Mouse (Mus musculus): ENCODE results near the gene Tmem179b. TPM values are rescaled to one million over a fixed set of nuclear protein-coding genes. Genes with fewer than 3 reads are reported as not detected.
A peak's percentile ranks its signal among the peaks of the same experiment; 100 is the strongest.

Tmem179b gene
- total RNA-seq, 2 experiments from 2014 or later = 8.9 to 11.0 TPM

DNA sequence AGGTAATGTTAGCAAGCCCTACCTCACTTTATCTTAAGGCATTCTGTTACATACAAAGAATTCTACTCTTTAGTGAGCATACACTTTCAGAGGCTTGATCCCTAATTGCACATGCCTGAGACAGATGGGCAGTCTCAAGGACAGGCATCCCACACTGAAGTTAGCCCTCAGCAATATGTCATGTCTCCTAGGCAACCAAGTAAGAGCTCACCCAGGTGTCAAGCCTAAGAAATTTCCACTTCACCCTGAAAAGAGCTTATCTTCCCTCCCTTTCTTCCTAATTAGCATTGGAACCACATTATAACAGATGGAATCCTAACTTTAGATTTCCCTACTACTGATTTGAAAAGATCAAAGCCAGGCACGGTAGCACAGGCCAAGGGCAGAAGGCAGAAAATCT, 14.9 kb upstream of the Tmem179b start:
- peak; percentile 13 to 23 for DNase-seq (ENCODE audit: low spot score in 2 of 2)
- intact Hi-C loops (cut with DNase I) = no loop called here

DNA sequence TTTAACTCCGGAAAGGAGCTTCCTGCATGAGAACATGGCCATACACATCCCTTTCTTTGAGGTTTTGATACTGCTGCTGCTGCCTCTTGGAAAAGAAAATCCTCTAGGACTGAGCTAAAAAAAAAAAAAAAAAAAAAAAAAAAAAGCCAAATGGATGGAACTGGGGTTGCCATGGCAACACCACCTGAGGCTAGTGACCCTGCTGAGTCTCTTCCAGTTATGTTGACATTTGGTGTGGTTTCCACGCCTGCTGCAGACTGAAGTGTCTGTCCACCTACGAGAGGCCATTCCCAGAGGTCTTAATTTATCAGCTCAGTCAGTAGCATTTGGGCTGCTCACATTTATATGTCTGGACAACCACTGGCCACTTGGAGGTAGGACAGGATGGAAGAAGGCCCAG, 14.3 kb upstream of the Tmem179b start:
- intact Hi-C loops (cut with DNase I) = no loop called here
- no peak for DNase-seq (ENCODE audit: low spot score in 2 of 2)

DNA sequence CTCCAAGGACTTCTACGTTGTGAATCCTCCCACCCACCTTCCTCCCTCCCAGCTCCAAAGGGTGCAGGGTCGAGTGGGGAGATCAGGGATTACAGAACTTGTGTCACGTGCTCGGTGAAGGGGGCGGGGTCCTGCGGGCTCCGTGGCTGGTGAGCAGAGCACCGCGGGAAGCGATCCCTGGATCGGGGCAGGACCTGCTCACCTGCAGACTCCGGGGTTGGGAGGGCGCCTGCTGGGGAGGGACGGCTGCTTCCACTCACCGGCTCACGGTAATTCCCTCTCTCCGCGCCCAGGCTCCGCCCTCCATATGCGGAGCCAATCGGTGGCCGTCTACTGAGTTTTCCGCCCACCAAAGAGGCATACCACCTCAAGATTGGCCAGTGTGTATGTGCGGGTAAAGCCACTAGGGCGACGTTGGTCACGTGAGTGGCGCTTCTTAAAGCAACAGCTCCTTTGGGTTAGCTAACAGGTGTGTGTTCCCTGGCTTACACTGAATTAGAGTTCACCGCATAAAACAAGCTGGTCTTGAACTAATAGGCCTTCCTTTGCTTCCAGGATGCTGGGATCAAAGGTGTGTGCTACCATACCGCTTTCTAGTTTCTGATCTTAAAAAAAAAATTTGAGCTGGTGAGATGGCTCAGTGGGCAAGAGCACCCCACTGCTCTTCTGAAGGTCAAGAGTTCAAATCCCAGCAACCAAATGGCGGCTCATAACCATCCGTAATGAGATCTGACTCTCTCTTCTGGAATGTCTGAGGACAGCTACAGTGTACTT, 11.9 kb upstream of the Tmem179b start, which contains the start of gene Taf6l:
TSS of gene Taf6l (minus strand) at position 410 of the 774 bp plus-strand sequence.
- intact Hi-C loops (cut with DNase I) = no loop called here

DNA sequence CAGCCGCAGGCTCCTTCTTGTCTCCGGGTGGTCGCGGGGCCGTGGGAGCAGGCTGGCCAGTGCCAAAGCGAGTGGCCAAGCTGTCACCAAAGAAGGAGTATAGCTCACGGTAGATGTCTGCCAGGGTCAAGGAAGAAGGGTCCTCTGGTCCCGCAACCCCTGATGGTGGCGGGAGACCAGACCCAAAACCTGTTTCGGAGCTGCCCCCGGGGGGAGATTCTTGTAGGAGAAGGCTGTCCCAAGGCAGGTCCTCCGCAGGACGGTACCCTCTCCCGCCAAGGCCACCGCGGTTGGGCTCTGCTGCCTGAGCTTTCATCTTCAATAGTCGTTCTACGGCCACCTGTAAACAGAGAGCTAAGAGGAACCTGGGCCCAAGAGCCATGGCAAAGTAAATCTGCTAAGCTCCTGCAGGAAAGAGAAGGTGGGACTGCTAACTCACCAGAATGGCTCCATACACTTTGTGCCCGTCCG, 719 bp upstream of the Tmem179b start:
- intact Hi-C loops (cut with DNase I) = loop anchor here (5.0 kb wide), 1 partner anchor 47 kb away; the partner anchor contains the start of gene Hnrnpul2
- peak in 1 of 2 experiments; percentile 24 for DNase-seq (ENCODE audit: low spot score in 2 of 2)

More for the DNA sequence above, 11.9 kb upstream of the Tmem179b start, which contains the start of gene Taf6l:
- DNase-seq (ENCODE audit: low spot score in 2 of 2) = peak; percentile 89 to 90

DNA sequence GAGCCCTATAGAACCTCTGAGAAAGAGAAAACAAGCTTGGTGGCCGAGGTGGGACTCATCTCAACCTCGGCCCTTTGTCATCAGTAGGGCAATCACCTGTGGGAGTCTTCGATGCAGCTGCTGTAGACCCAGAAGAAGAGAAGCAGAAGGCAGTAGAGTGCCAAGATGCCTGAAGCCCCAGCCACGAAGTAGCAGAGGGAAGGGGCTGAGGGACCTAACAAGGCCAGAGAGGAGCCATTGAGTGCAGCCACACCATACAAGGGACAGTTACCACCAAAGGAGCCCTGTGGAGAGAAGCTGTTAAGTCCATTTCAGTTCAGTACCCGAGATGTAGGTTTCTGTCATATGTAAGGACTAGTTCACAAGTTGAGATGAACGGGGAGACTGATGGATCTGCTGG, 858 bp downstream of the Tmem179b start:
- no peak for DNase-seq (ENCODE audit: low spot score in 2 of 2)
- intact Hi-C loops (cut with DNase I) = loop anchor here (5.0 kb wide), 1 partner anchor 49 kb away; the partner anchor contains the start of gene Hnrnpul2

DNA sequence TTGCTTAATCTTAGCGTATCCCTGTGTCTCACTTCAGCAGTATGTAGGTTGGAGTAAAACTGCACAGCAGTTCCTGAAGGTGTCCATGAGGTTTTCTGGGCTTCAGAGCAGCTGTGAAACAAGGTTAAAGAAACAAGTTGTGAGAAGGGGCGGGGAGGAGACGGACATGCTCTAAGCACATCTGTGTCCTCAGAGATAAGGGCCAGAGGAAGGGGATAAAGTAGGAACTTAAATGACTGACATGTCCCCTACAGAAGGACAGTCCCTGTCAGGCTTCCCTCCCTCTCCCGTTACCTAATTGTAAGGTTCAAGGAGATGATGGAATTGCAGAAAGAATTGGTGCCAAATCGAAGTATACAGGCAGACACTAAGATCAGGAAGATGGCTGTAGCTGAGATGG, 1.3 kb downstream of the Tmem179b start:
- DNase-seq (ENCODE audit: low spot score in 2 of 2) = no peak
- intact Hi-C loops (cut with DNase I) = loop anchor here (5.0 kb wide), 1 partner anchor 49 kb away; the partner anchor contains the start of gene Hnrnpul2

DNA sequence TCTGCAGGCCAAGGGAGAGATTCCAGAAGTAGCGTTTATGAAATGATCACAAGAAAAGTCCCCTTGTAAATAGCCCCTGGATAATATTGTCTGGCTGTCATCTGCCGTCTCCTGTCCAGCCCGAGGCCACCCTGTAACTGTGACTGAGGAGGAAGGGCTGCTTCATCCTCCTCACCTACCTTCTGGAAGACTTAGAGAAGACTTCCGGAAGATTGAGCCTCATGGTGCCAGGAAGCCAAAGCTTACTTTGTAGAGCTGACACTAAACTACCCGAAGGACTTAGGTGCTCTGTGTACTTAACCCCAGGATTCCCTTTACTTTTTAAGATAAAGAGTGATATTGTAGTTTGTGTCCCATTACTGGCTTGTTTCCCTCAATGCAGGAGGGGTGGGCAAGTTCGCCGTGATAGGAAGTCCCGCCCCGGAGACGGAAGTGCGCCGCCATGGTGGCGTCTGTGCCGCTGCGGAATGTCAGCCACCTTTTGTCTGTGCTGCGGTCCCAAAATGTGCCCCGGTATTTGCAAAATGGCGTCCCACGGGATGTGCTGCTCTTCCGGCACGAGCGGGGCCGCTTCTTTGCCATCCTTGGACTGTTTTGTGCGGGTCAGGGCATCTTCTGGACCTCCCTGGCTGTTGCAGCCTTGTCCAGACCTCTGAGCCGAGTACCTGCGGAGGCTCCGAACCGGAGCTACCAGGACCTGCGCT, 3.5 kb downstream of the Tmem179b start, which contains the start of gene Tmem223:
TSS of gene Tmem223 (plus strand) at position 430 of the 704 bp plus-strand sequence.
- intact Hi-C loops (cut with DNase I) = loop anchor here (5.0 kb wide), 1 partner anchor 52 kb away; the partner anchor contains the start of gene Hnrnpul2
- DNase-seq (ENCODE audit: low spot score in 2 of 2) = peak; percentile 82 to 85

DNA sequence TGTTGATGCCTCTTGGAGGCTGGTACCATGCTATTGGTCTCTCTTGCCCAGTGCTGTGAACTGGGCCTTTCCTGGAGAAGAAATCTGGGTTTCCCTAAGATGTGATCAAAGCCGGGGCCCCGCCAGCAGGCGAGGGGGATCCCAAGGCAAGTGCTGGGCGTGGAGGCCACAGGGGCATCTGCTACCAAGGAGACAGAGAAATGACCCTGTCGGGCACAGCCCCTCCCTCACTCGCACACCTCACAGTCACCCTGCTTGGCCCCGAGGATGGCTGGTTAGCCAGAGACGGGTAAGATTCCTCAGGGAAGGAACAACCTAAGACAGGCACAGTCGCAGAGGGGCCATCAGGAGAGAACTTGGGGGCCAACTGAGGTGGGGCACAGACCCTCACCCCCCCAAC, 8.7 kb downstream of the Tmem179b start:
- no peak for DNase-seq (ENCODE audit: low spot score in 2 of 2)
- intact Hi-C loops (cut with DNase I) = no loop called here

DNA sequence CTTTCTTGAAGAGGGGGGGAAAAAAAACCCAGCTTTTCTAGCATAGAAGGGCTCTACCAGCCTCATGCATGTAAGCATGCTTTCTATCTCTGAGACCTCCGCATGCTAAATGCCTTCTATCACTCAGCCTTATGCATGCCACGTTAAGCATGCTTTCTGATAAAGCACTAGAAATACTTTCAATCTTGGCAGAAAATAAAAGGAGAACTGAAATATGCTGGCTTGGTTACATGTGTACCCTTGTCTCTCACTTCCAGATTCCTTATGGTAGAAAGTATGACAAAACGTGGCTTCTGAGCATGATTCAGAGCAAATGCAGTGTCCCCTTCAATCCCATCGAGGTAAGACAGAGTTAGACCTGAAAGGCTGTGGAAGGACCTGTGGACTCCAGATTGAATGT, 11.0 kb downstream of the Tmem179b start:
- no peak for DNase-seq (ENCODE audit: low spot score in 2 of 2)
- intact Hi-C loops (cut with DNase I) = no loop called here

DNA sequence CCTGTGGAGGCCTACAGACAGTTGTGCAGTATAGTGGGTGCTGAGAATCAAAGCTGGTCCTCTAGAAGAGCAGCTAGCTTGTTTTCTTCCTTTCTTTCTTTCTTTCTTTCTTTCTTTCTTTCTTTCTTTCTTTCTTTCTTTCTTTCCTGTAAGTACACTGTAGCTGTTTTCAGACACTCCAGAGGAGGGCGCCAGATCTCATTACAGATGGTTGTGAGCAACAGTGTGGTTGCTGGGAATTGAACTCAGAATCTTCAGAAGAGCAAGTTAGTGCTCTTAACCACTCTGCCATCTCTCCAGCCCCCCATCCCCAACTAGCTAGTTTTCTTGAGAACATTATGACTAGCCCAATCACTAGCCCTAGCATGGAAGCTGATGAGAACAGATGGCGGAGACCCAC, 13.5 kb downstream of the Tmem179b start:
- no peak for DNase-seq (ENCODE audit: low spot score in 2 of 2)
- intact Hi-C loops (cut with DNase I) = no loop called here

DNA sequence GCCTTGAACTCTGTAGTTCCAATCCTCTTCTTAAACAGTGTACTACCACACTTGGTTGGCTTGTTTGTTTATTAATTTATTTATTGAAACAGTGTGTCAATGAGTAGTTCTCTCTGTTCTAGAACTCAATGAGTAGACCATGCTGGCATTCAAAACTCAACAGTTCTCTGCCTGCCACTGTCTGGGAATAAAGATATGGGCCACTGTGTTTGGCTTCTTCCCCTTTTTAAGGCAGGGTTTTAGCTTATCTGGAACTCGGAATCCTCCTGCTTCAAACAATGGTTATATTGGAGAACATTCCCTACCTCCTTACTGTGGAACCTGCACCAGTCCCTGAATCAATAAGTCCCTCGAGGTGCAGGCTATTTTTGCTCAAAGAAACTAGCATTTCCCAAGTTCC, 15.4 kb downstream of the Tmem179b start:
- no peak for DNase-seq (ENCODE audit: low spot score in 2 of 2)
- intact Hi-C loops (cut with DNase I) = no loop called here

DNA sequence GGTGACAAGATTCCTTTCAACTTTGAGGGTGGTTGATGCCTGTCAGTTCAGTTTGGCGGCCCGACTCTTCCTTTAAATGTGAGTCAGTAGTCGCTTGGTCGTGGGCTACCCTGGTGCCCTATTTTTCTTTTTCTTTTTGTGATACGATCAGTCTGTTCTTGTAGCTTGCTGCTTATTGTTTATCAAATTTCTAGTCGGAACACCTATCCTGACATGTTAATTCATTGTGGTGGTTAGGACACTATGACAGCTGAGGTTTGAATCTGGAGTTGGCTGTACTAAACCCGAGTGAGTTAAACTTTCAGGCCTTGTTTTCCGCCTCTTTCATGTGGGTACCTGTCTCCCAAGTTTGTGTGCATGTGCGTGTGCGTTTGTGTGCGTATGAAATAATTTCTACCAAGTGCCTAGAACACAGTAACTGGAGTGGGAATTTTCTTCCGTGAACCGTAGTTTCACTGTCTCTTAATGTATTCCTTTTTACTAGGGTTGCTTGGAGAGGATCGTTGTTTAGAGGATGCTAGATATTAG, 16.7 kb downstream of the Tmem179b start:
- intact Hi-C loops (cut with DNase I) = no loop called here
- DNase-seq (ENCODE audit: low spot score in 2 of 2) = no peak

DNA sequence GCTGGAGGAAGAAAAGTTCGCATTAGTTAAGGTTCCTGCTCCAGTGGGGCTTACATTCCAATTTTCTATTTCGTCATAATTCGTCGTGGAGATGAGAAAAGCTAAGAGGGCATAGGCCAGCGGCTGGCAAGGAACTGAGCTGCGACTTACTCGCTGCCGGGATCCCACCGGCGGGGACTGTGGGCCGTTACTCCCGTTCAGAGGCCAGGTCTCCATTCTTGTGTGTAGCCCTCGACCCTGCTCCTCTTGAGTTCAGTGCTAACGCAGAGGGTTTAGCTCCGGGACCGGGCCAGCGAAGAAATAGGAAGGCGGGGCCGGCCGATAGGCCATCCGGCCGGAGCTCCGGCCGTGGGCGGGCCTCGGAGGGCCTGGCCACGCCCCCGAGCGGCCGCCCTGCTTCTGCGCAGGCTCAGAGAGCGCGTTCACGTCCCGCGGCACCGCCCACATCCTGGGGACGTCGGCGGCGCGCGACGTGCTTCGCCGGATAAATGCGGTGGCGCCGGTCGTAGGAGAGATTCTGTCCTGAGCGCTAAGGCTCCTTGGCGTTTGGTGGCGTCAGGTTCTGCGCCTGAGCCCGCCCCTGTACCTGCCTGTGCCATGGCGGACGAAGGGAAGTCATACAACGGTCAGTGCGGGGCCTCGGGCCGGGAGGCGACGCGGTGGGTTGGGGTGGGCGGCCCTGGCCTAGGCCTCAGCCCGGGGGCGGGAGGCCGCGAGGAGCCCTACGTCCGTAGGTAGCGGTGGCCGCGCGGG, 17.5 kb downstream of the Tmem179b start, which contains the start of gene Nxf1:
TSS of gene Nxf1 (plus strand) at position 439 of the 753 bp plus-strand sequence.
- DNase-seq (ENCODE audit: low spot score in 2 of 2) = peak; percentile 90 to 93
- intact Hi-C loops (cut with DNase I) = no loop called here

DNA sequence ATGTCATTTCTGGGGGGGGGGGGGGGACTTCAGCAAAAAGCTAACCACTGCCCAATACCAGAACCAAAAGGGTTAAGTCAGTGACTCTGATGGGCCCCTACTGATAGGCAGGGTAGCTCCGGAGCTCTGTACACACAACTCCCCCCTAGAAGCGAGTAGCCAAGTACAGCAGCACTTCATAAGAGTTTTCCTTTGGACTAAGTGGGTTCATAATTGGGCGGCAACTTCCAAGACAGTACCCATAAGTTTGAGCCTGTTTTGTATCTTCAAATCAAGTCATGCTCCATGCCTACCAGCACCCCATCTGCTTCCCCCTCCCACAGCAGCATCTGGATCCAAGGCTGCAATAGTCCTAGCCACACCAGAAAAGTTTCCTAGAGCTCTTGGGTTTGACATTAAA, 18.6 kb downstream of the Tmem179b start:
- intact Hi-C loops (cut with DNase I) = no loop called here
- no peak for DNase-seq (ENCODE audit: low spot score in 2 of 2)

DNA sequence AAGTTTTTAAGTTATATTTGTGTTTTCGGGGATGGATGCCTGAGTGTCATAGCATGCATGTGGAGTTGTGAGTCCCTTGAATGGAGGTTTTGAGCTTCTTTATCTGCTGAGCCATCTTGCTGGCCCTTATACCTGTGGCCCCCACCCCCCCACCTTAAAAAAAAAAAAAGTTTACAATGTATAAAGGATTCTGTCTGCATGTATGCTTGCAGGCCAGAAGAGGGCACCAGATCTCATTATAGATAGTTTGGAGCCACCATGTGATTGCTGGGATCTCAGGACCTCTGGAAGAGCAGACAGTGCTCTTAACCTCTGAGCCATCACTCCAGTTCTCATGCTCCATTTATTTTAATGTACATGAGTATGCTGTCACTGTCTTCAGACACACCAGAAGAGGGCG, 26.9 kb downstream of the Tmem179b start:
- intact Hi-C loops (cut with DNase I) = no loop called here

DNA sequence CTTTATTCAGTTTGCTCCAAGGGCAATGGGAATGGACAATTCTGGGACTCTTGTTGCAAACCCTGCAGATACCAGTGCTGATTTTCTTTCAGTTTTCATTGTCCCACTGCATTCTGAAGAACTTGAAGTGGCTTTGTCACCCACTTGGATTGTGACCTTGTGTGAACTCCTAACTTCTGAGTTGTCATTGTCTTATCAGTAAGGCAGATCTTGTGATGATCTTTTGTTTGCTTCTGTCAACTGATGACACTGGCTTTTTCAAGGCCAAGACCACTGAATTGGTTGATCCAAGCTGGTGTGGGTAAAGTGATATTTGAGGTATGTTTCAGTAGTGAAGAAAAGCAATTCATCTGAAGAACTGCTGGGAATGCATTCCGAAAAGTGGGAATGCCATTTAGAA, 28.9 kb downstream of the Tmem179b start:
- intact Hi-C loops (cut with DNase I) = no loop called here
- no peak for DNase-seq (ENCODE audit: low spot score in 2 of 2)

More for the DNA sequence above, 26.9 kb downstream of the Tmem179b start:
- DNase-seq (ENCODE audit: low spot score in 2 of 2) = no peak

DNA sequence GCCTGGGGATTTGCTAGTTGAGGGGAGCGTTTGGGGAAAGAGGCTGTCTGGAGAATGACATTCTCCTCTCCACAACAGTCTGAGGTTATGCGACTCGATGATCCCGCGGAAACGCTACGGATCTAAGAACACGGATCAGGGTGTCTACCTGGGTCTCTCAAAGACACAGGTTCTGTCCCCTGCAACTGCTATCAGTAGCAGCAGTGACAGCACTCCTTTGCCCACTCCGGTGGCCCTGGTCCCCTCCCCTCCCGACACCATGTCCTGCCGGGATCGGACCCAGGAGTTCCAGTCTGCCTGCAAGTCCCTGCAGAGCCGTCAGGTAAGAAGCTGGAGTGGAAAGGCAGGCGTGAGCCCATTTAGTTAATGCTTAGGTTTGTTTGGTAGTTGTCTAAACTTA, 32.1 kb downstream of the Tmem179b start:
- intact Hi-C loops (cut with DNase I) = no loop called here
- DNase-seq (ENCODE audit: low spot score in 2 of 2) = no peak

DNA sequence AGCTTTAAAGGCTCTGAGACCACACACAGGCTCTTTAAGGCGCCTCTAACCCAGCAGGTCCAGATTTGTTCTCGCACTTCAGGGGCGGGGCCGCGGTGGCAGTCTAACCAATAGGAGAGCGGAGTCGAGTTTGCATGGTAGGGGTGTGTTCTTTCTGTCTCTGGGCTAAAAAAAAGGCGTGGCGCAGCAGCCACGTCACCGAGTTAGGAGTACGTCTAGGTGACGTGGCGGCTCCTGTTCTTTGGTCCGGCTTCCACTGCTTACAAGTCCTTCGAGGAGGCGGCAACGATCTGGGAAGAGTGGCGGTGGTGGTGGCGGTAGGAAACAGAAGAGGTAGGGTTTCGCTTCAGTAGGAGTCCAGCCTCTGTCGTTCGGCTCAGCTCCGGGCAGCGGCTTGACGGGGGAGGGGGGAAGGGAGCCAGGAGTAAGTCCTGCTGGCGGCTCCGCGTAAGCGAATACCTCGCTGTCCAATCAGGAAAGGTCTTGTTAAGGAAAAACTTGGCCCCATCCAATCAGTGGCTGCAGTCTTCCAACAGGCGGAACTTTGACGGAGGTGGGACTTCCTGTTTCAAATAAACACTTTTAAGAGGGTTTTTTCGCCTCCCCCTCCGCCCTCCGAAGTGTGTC, 32.9 kb downstream of the Tmem179b start, which contains the start of gene Stx5a:
TSS of gene Stx5a (plus strand) at position 171 of the 627 bp plus-strand sequence.
- DNase-seq (ENCODE audit: low spot score in 2 of 2) = peak; percentile 95 to 96
- intact Hi-C loops (cut with DNase I) = no loop called here

DNA sequence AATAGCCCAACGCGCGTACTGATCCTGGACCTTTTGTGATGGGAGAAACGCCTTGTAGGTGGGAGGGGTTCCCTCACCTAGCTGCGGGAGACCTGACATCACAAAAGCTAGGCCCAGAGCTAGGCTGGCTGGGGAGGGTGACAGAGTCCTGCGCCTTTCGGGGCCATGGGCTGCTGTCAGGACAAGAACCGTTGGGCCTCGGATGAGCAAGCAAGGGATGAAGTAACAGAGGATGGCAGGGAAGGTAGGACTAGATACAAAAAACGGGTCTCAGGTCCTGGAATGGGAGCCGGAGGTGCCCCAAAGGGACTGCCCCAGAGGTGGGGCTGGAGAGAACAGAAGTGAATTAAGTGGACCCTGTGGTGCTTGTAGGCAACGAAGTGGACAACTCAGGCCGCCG, 33.7 kb downstream of the Tmem179b start, which contains the start of gene 1700092M07Rik:
TSS of gene 1700092M07Rik (plus strand) at position 116 of the 400 bp plus-strand sequence.
- DNase-seq (ENCODE audit: low spot score in 2 of 2) = no peak
- intact Hi-C loops (cut with DNase I) = no loop called here
